Mouse (Mus musculus) gastrocnemius, adult 2 months (tissue): ENCODE results near the gene Fndc10. TPM values are rescaled to one million over a fixed set of nuclear protein-coding genes. Genes with fewer than 3 reads are reported as not detected.
"Not testable (repeated sequence)": the region's sequence is repeated elsewhere in the genome, so short reads cannot be mapped to it uniquely, and the experiment has no call there.

ENCODE experiments used
- DNase-seq: peaks from one replicate; pipeline ENCODE4 v3.0.0; 2022
- H3K27ac ChIP-seq: fragments of 200-600 bp; 2 replicates; pipeline ENCODE4 v1.8.1; 2022; ENCODE audit warnings: mild to moderate bottlenecking
- H3K4me3 ChIP-seq: fragments of 200-600 bp; 2 replicates; pipeline ENCODE4 v1.8.1; 2022; ENCODE audit warnings: mild to moderate bottlenecking, moderate library complexity
- CTCF ChIP-seq: fragments of 200-600 bp; IDR thresholded peaks from 2 replicates; pipeline ENCODE4 v1.8.1; 2022; ENCODE audit warnings: antibody characterized with exemption, mild to moderate bottlenecking, moderate library complexity
- intact Hi-C: fragments of 180-260 bp; cut with DNase I; formaldehyde crosslinking; loops from one replicate; pipeline ENCODE4 v1.15.1; 2025
- total RNA-seq, 2 experiments: library from RNA; stranded (reverse); gene quantifications; 2 replicates each; pipeline ENCODE4 v1.2.3; 2021

Fndc10 gene
- total RNA-seq, 2 experiments from 2014 or later: 1.0 to 1.5 TPM

DNA sequence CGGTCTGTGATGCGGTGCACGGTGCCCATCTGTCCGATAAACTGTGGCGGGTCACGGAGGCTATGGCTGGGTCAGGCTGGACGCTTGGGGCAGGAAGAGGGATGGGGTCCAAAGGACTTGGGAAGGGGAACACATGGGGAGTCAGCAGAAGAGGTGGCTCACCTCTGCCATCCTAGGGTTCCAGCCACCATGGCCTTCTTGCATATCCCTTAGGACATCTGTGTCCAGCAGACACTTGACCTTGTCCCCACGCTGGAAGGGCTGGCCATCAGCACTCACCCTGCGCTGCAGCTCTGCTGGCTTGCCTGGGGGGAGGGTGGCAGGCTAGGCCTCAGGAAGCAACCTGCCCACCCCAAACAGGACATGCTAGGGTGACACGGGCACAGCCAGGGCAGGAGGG lies 35.2 kb upstream of the Fndc10 start:
- intact Hi-C loops: no loop called here
- peak; percentile 21 for DNase-seq
- no peak overlapping the region for H3K4me3 ChIP-seq
- H3K27ac ChIP-seq: no peak overlapping the region
- no peak for TF ChIP-seq CTCF

DNA sequence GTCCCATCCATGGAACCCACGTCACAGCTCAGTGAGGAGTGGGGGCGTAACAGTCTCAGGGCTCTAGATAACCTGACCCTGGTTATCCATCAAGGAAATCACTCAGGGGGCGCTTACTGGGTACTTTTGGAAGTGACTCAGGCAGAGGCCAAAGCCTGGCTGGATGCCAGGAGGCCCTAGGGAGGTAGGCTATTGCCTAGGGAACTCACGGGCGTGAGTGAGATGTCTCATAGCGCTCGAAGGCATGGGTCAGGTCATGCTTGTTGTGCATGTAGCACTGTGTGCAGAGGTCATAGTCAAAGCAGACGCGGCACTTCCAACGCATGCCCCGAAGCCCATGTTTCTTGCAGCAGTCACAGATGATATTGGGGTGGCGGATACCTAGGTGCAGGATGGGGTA lies 33.5 kb upstream of the Fndc10 start:
- no peak for TF ChIP-seq CTCF
- Histone ChIP-seq H3K4me3 (no peak overlapping the region), H3K27ac (no peak overlapping the region)
- intact Hi-C loops: no loop called here
- peak; percentile 31 for DNase-seq

DNA sequence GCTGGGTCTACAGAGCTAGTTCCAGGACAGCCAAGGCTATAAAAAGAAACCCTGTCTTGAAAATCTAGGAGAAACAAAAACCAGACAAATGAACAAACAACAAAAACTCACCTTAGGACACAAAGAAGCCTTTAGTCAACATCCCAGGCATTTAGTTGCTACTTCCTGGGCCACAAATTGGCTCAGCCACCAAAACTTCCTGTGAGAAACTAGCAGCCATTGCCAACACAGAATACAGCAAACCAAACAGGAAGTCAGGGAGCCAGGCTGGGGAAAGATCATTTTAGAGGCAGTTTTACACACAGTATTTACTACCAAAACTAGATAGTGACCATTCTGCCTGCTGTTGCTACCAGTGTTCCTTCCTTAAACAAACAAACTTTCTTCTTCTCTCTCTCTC lies 27.2 kb upstream of the Fndc10 start:
- intact Hi-C loops: loop anchor here (5.0 kb wide), 1 partner anchor 40 kb away; no protein-coding TSS in a partner anchor
- H3K27ac ChIP-seq: no peak overlapping the region
- H3K4me3 ChIP-seq: no peak overlapping the region
- TF ChIP-seq CTCF: no peak
- DNase-seq: no peak

DNA sequence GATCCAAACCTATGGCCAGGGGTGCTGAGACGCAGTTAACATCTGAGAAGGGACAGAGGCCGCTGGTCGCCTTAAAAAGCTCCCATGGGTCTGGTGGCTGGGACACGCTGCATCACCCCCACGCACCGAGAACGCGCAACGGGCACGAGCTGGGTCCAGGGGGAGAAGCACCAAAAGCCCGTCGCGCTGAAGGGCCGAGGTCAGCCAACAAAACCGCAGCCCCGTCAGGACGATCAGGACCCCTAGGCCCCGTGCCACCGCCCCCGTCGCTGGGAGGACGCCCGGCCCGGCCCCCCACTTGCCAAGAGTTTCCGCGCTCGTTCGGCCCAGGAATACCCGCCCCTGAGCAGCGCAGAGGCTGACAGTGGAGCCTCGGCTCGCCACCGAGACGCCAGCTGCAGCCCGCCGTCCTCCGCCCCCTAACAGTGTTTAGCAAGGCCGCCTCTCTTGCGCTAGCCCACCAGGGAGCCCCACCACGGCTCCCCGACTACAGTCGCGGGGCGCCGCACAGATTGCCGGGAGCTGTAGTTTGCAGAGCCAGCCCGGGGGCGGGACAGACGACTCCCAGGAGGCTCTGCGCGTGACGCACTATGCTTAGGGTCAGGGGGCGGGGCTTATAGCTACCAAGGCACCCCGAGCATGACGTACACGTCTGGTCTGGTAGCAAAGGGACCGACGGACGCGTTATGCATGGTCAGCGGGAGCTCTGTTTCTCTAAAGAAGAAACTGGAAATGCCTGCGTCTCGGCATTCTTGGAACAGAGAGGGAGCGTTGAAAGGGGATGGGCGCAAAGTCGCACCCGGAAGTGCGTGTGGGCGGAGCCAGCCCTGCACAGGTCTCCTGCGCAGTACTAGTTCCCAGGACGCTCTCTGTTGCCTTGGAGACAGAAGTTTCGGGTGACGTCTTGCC lies 25.2 kb upstream of the Fndc10 start, which contains the start of gene Mib2:
Mib2 (minus strand) TSS at position 510 of the 909 bp plus-strand sequence.
- H3K4me3 ChIP-seq: peak within 1 kb of the TSS; percentile 98
- peak within 1 kb of the TSS; percentile 95 for H3K27ac ChIP-seq
- intact Hi-C loops: loop anchor here (5.0 kb wide), 1 partner anchor 42 kb away; no protein-coding TSS in a partner anchor
- no peak for TF ChIP-seq CTCF
- DNase-seq: peak; percentile 97

DNA sequence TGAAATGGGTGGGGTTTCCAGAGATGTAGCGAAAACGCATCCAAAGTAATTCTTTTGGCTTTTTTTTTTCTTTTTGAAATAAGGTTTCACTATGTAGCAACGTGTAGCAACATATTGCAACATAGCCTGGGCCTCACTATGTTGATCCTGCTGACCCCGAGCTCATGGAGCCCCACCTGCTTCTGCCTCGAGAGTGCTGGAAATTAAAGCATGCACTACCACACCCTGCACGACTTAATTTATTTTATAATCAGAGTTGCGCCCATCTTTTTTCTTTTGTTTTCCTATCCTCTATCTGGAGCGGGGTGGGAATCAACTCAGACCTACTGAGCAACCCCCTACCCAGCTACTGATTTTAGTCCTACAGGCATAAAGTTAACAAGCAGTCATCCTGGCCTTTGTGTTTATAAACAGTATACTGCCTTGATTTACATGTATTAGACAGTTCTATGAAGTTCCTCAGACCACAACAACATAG lies 24.5 kb upstream of the Fndc10 start:
- Histone ChIP-seq H3K4me3 (peak overlapping the region; percentile 98), H3K27ac (peak overlapping the region; percentile 95)
- no peak for DNase-seq
- no peak for TF ChIP-seq CTCF
- intact Hi-C loops: loop anchor here (5.0 kb wide), 1 partner anchor 42 kb away; no protein-coding TSS in a partner anchor

DNA sequence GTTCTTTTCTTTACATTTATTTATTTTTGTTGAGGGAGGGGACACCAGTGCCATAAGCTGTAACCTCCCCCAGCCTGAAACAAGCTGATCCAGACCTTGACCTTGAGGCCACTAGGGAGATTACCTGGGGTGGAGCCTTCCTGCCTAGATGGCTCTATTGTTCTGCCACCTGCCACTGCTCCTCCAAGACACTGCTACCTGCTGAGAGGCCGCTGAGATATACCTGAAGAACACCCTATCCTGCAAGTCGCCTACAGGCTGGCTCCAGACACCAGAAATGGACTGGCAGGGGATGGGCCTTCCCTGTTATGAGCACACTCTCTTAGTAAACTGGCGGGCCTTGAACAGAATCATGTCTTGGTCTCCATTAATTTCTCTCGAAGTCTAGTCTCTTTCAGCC lies 23.9 kb upstream of the Fndc10 start:
- intact Hi-C loops: not testable (repeated sequence)

DNA sequence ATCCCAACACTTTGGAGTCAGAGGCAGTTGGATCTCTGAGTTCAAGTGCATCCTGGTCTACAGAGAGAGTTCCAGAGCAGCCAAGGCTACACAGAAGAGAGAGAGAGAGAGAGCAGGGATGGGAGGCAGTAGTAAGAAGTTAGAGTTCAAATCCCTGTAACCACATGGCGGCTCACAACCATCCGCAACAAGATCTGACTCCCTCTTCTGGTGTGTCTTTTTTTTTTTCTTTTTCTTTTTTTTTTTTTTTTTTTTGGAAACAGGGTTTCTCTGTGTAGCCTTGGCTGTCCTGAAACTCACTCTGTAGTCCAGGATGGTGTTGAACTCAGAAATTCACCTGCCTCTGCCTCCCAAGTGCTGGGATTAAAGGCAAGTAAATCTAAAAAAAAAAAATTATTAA lies 22.1 kb upstream of the Fndc10 start:
- Histone ChIP-seq H3K27ac (no peak overlapping the region), H3K4me3 (no peak overlapping the region)
- DNase-seq: no peak
- TF ChIP-seq CTCF: no peak
- intact Hi-C loops: no loop called here

More for the DNA sequence above, 23.9 kb upstream of the Fndc10 start:
- DNase-seq, H3K4me3 ChIP-seq, H3K27ac ChIP-seq: not testable (repeated sequence)

DNA sequence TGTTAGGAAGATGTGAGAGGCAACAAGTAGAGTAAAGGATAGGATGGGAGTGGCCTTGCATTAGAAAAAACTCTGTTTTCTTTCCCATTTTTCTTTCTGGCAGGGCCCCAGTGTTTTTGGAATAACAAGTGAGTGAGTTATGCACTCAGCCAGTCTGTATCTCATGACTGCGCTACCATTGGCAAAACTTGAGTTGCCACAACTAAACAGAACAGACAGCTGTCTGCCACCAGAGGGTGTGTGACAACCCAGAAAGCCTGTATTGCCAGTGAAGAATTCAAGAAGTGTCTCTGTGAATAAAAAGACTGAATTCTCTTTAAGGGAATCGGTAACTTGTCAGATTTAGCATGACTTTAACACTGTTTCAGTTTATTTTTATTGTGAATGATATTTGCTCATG lies 18.2 kb upstream of the Fndc10 start:
- no peak overlapping the region for H3K27ac ChIP-seq
- no peak overlapping the region for H3K4me3 ChIP-seq
- intact Hi-C loops: no loop called here
- TF ChIP-seq CTCF: peak; percentile 59
- DNase-seq: no peak

DNA sequence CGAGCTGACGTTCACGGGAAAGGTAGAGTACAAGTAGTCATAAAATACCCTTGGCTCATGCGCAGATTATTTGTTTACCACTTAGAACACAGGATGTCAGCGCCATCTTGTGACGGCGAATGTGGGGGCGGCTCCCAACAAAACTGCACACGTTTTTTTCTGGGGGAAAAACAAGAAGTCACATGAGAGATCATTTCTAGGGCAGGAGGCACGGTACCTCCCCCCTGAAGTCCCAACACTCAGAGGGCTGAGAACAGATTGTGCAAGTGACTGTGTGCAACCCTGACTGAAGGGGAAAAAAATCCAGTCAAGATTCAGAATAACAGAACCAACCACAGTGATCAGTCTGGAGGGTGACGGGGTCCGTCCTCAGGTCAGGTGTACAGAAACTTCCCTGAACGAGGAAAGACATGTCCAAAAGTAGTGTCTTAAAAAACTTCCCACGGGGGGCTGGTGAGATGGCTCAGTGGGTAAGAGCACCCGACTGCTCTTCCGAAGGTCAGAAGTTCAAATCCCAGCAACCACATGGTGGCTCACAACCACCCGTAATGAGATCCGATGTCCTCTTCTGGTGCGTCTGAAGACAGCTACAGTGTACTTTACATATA lies 10.4 kb upstream of the Fndc10 start:
- intact Hi-C loops, DNase-seq, H3K4me3 ChIP-seq, H3K27ac ChIP-seq: not testable (repeated sequence)

DNA sequence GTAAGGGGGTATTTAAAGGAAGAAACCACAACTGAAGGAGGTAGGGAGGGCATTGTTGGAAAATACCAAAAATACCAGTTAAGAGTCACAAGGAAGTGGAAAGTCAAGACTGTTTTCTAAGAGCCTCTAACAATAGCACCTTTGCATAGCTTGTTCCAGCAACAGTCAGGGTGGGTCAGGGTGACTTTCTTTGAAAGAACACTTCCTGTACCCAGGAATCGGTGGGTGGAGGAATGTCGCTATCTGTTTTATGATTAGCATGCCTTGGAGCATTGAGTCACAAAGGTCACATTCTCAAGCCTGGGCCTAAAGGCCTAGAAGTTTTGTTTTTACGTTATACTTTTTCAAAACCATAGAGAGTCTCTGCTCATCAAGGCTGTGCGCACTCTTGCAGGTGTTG lies 6.4 kb upstream of the Fndc10 start:
- intact Hi-C loops, H3K4me3 ChIP-seq, DNase-seq, H3K27ac ChIP-seq: not testable (repeated sequence)

DNA sequence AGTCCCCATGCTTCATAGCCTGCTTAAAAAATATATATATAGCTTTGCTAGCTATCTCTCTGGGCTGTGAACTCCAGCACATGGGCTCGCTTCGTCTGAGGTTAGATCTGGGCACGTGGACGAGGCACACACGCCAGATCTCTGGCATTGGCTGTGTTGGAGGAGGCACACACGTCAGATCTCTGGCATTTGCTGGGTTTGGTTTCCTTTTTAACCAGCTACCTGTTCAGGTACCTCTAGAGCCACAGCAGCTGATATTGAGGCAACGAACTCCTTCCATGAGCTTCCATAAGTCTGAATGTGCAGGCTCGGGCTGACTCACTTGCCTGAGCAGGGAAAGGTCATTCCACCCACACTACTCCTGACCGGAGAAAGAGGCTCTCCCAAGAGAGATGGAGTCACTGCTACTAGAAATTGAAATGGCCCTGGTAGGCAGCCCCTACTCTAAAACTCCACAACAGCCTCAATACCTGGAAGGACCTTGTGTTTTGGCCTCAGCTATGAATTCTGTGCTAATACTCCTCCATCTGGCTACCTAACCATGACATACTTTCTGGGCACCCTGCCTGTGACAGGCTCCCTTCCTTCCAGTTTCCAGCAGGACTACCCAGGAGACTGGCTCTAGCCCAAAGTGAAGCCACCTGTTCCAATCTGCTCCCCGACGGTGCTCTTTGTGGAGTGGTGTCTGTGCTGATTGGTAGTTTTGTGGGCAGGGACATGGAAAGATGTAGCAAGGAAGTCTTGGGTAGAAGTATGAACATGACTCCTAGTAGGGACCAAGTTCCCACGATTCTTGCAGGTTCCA lies 3.4 kb upstream of the Fndc10 start:
- no peak for TF ChIP-seq CTCF
- DNase-seq: no peak
- intact Hi-C loops: no loop called here
- Histone ChIP-seq H3K27ac (no peak overlapping the region), H3K4me3 (no peak overlapping the region)

DNA sequence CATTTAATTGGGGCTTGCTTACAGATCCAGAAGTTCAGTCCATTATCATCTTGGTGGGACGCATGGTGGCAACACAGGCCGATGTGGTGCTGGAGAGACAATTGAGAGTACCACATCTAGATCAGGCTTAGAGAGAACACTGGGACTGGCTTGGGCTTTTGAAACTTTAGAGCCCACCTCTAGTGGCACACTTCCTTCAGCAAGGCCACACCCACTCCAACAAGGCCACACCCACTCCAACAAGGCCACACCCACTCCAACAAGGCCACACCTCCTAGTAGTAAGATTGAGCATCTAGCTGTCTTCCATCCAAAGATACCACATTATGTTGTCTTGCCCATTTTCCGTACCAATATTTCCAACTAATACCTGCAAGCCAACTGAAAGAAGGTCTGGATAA lies 1.7 kb upstream of the Fndc10 start:
- intact Hi-C loops: no loop called here
- no peak overlapping the region for H3K4me3 ChIP-seq
- H3K27ac ChIP-seq: no peak overlapping the region
- no peak for TF ChIP-seq CTCF
- no peak for DNase-seq
